In genomic region chr16:91864646-91865332, GRCm38 (mm10) we compare ENCODE assay signal across 8 mouse cellular contexts.
A peak's percentile ranks its signal among the peaks of the same experiment; 100 is the strongest.
DNase-seq lines count a peak whose midpoint lies in the region; ATAC-seq and TF ChIP-seq lines count a peak whose summit lies in the region.

No protein-coding gene starts in this region.

- 0 out of 2 replicates have a peak, but pooled peaks cover 4% of the 10 kb centered on the region for H3K4me1 ChIP-seq in lung, embryonic 14.5 days (ENCODE audit: insufficient read depth)
- H3K4me1 ChIP-seq in embryonic facial prominence, embryonic 15.5 days = peaks cover 33% of the 10 kb centered on the region
- H3K4me1 ChIP-seq in limb, embryonic 11.5 days (ENCODE audit: control insufficient read depth, insufficient read depth, low read length) = peaks cover 6% of the 10 kb centered on the region; the same call in 1 of the 2 replicates
- H3K4me1 ChIP-seq in stomach, embryonic 14.5 days (ENCODE audit: control insufficient read depth, insufficient read depth, low read length) = peaks cover 7% of the 10 kb centered on the region; the same call in 1 of the 2 replicates

- peak; percentile 21 for DNase-seq in lung, embryonic 14.5 days
- DNase-seq in lung, postnatal 14 days = no peak
- no peak for DNase-seq in limb, embryonic 11.5 days (ENCODE audit: low spot score)
- DNase-seq in layer of hippocampus, adult 18-20 months (ENCODE audit: low spot score in 2 of 2) = no peak
- DNase-seq in lung, adult 18-20 months = no peak

- H3K9ac ChIP-seq in lung, embryonic 14.5 days = no peak overlapping the region; the same call in 1 of the 2 replicates
- no peak overlapping the region for H3K9ac ChIP-seq in embryonic facial prominence, embryonic 15.5 days
- no peak overlapping the region for H3K9ac ChIP-seq in limb, embryonic 11.5 days (ENCODE audit: low read length)
- H3K9ac ChIP-seq in stomach, embryonic 14.5 days (replicated peaks; ENCODE audit: low read depth, low read length) = no peak overlapping the region

- H3K9me3 ChIP-seq in lung, embryonic 14.5 days (ENCODE audit: low read depth, low read length) = no peaks in the 10 kb centered on the region
- H3K9me3 ChIP-seq in embryonic facial prominence, embryonic 15.5 days (replicated peaks) = no peaks in the 10 kb centered on the region
- no peaks in the 10 kb centered on the region for H3K9me3 ChIP-seq in limb, embryonic 11.5 days (ENCODE audit: control insufficient read depth, low read length)
- H3K9me3 ChIP-seq in stomach, embryonic 14.5 days (ENCODE audit: control insufficient read depth, low read depth, low read length) = no peaks in the 10 kb centered on the region

- peak; percentile 54 for ATAC-seq in lung, embryonic 14.5 days (ENCODE audit: insufficient read depth)
- no peak for ATAC-seq in embryonic facial prominence, embryonic 15.5 days (ENCODE audit: insufficient number of reproducible peaks, low FRiP score, low TSS enrichment, low read depth)
- ATAC-seq in limb, embryonic 11.5 days (ENCODE audit: insufficient number of reproducible peaks, low FRiP score, low TSS enrichment, low read depth) = 0 out of 2 replicates have a peak, but pooled peaks have one; percentile 48
- ATAC-seq in stomach, embryonic 14.5 days (ENCODE audit: insufficient number of reproducible peaks, insufficient read depth, low FRiP score, low read depth) = peak; percentile 73
- ATAC-seq in activated CD4-positive, CD25-positive, alpha-beta regulatory T cell, adult 4 months = no peak

- no peak overlapping the region for H3K4me3 ChIP-seq in lung, embryonic 14.5 days (ENCODE audit: low read depth, low read length)
- H3K4me3 ChIP-seq in embryonic facial prominence, embryonic 15.5 days (replicated peaks) = no peak overlapping the region
- H3K4me3 ChIP-seq in limb, embryonic 11.5 days (ENCODE audit: low read depth, low read length) = no peak overlapping the region
- no peak overlapping the region for H3K4me3 ChIP-seq in stomach, embryonic 14.5 days (ENCODE audit: low read depth, low read length)

- no peak for TF ChIP-seq CTCF in lung, embryonic 14.5 days (IDR thresholded peaks at IDR 0.05; ENCODE audit: low read depth)

- WGBS in lung, embryonic 14.5 days = 66% methylated on average over 10 of the region's 10 CpGs
- 83% methylated on average over 10 of the region's 10 CpGs for WGBS in embryonic facial prominence, embryonic 15.5 days
- WGBS in limb, embryonic 11.5 days = 82% methylated on average over 10 of the region's 10 CpGs
- 83% methylated on average over 10 of the region's 10 CpGs for WGBS in stomach, embryonic 14.5 days

- no peak overlapping the region for H3K4me2 ChIP-seq in lung, embryonic 14.5 days
- H3K4me2 ChIP-seq in embryonic facial prominence, embryonic 15.5 days (replicated peaks) = no peak overlapping the region
- H3K4me2 ChIP-seq in limb, embryonic 11.5 days (ENCODE audit: low read depth, severe bottlenecking) = no peak overlapping the region
- no peak overlapping the region for H3K4me2 ChIP-seq in stomach, embryonic 14.5 days (replicated peaks; ENCODE audit: low read depth, low read length)

- H3K36me3 ChIP-seq in lung, embryonic 14.5 days (ENCODE audit: insufficient read depth) = peaks cover 55% of the 10 kb centered on the region
- H3K36me3 ChIP-seq in embryonic facial prominence, embryonic 15.5 days = peaks cover 48% of the 10 kb centered on the region
- peaks cover 4% of the 10 kb centered on the region; the same call in 1 of the 2 replicates for H3K36me3 ChIP-seq in limb, embryonic 11.5 days (ENCODE audit: control insufficient read depth, insufficient read depth, low read length)
- peaks cover 15% of the 10 kb centered on the region; the same call in 1 of the 2 replicates for H3K36me3 ChIP-seq in stomach, embryonic 14.5 days (ENCODE audit: control insufficient read depth, insufficient read depth, low read length)

- H3K27ac ChIP-seq in lung, embryonic 14.5 days (ENCODE audit: low read depth) = peak overlapping the region; percentile 50
- 0 out of 2 replicates have a peak overlapping the region, but pooled peaks have one; percentile 19 for H3K27ac ChIP-seq in embryonic facial prominence, embryonic 15.5 days (replicated peaks)
- H3K27ac ChIP-seq in limb, embryonic 11.5 days (replicated peaks; ENCODE audit: low read depth, low read length) = no peak overlapping the region
- H3K27ac ChIP-seq in stomach, embryonic 14.5 days (ENCODE audit: low read length) = no peak overlapping the region

- H3K27me3 ChIP-seq in lung, embryonic 14.5 days (ENCODE audit: insufficient read depth, low read length) = no peaks in the 10 kb centered on the region
- no peaks in the 10 kb centered on the region for H3K27me3 ChIP-seq in embryonic facial prominence, embryonic 15.5 days
- no peaks in the 10 kb centered on the region for H3K27me3 ChIP-seq in limb, embryonic 11.5 days (ENCODE audit: control insufficient read depth, insufficient read depth, low read length)
- H3K27me3 ChIP-seq in stomach, embryonic 14.5 days (ENCODE audit: control insufficient read depth, insufficient read depth, low read length) = no peaks in the 10 kb centered on the region

Comparison
In these comparisons a context has a peak if more than half of its experiments do, and no peak if none do; other contexts are left out.
1. ATAC-seq: peak in lung, embryonic 14.5 days (single experiment), limb, embryonic 11.5 days (single experiment) and stomach, embryonic 14.5 days (single experiment); none in embryonic facial prominence, embryonic 15.5 days (single experiment) and activated CD4-positive, CD25-positive, alpha-beta regulatory T cell, adult 4 months (single experiment).
2. H3K27ac ChIP-seq: peak in lung, embryonic 14.5 days (single experiment) and embryonic facial prominence, embryonic 15.5 days (single experiment); none in limb, embryonic 11.5 days (single experiment) and stomach, embryonic 14.5 days (single experiment).